Mouse (Mus musculus): ENCODE measurements around the gene Nphs1.

Nphs1 gene

DNA sequence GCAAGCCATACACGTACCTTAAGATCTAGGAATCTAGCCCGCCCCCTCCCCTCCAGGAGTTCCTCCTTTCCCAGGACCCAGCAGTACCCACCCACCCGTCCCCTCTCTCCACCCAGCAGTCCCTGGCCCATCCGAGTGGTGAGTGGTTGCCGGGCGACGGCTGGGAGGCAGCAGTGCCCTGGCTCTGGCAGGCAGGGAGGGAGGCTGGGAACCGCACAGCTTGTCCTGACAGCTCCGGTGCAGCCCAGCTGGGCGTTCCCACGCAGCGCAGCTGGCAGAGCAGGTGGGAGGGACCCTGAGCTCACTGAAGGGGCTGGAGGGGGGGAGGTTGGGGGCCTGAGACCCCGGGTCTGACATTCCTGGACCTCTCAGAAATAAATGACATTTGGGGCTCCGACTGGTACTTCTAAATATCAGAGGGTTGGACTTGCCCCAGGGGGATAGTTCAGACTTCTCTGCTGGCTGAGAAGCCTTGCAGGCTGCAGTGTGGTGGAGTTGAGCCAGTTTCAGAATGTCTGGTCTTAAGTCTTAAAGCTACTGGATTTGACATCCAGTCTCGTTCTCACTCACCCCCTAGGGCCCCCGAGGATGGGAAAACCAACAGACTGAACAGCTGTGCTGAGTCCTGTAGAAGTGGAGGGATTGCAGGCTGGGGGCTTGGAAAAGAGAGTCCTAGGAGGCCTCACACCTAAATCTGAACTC is at the start of gene Nphs1, which contains the start of gene Kirrel2:
Nphs1 (plus strand) TSS at position 687 of the 702 bp plus-strand sequence.
Kirrel2 (minus strand) TSS at position 62 of the 702 bp plus-strand sequence.
- DNase-seq (ENCODE audit: low read depth, low spot score) = no peak

GRCm38 (mm10) chr7:30408639-30409038 is 49.5 kb upstream of the Nphs1 start:
- no peak for DNase-seq (ENCODE audit: low read depth, low spot score)

GRCm38 (mm10) chr7:30409789-30410188 is 48.3 kb upstream of the Nphs1 start:
- DNase-seq (ENCODE audit: low read depth, low spot score) = no peak

DNA sequence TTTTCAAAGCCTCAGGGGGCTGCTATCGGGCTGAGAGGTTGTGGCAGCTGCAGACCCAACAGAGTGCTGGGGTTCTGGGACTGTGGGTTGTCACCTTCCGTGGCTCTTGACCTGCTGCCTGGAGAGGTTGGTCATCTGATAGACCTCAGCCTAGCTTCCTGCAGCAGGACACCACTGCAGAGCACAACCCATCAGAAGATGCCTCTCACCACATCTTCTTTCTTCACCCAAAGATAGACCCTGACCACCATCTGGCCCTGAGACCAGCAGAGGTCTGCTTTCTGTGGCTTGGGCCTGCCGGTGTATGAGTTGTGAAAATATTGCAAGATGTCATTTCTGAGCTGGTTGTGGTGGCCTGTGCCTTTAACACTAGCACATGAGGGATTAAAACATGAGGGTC is 47.1 kb upstream of the Nphs1 start:
- no peak for DNase-seq (ENCODE audit: low read depth, low spot score)

GRCm38 (mm10) chr7:30412735-30413147 is 45.4 kb upstream of the Nphs1 start:
- DNase-seq (ENCODE audit: low read depth, low spot score) = peak; percentile 91

DNA sequence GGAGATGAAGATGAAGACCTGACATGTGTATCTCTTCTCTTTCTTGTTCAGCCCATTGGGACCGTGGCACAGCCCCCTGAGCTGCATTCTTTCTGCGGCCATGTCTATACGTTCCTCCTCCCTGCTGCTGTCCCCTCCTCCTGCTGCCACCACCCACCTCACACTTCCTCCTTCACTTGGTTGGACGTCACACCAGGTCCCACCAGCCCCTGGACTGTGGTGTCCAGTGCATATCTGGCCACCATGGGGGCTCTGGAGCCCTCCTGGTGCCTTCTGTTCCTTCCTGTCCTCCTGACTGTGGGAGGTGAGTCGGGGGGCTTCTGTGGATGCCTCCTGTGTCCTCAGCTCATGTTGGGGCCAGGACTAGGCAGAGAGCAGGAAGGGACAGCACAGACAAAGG is 44.5 kb upstream of the Nphs1 start, which contains the start of gene Tyrobp:
Tyrobp (plus strand) TSS at position 165 of the 400 bp plus-strand sequence.
- DNase-seq (ENCODE audit: low read depth, low spot score) = no peak

GRCm38 (mm10) chr7:30417856-30418255 is 40.3 kb upstream of the Nphs1 start:
- DNase-seq (ENCODE audit: low read depth, low spot score) = no peak

GRCm38 (mm10) chr7:30419561-30420499 is 38.3 kb upstream of the Nphs1 start, which contains the start of gene Hcst:
Gene Hcst (minus strand): TSS chr7:30419854.
- DNase-seq (ENCODE audit: low read depth, low spot score) = peak; percentile 90

DNA sequence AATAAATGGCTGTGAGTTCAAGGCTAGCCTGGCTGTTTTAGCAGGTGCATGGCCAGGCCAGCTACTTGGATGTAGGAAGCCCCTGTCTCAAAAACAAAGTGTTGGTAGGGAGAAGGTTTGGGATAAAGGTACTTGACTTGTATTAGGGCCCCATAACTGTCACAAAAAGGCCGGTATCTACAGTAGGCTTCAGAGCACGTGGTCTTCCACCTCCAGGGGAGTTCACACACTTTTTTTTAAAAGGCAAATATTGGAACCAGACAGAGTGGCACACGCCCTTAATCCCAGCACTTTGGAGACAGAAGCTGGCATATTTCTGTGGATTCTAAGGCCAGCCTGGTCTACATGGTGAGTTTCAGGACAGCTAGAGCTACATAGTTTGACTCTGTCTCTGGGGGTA is 37.4 kb upstream of the Nphs1 start:
- peak; percentile 59 for DNase-seq (ENCODE audit: low read depth, low spot score)

DNA sequence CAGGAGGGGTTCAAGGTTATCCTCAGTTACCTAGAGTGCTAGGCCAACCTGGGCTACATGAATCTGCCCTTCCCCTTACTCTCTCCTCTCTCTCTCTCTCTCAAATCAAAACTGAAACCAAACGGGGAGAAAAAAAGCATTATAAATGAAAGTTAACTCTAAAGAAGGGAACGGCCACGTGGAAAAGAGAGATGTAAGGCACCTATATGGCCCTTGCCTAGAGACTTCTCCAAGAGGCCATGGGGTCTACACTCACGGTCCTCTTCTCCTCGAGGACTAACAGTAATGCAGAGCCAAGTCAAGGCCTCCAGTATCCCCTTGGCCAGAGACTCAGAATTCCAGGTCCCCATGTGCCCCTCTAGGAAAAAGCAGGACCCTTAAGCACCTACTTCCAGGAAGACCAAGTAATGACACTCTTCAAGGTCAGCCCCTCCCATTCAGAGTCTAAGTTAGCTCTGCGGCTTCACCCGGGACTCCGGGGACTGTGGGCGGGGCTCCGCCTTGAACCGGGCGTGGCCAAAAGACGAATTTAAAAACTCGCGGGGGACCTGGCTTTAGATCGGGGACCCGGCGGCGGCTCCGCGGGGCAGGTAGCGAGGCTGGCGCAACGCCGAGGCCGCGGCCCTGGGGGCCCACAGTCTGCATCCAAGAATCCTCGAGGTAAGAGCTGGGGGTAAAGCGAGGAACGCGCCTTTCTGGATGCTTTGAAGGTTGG is 36.8 kb upstream of the Nphs1 start, which contains the start of gene Nfkbid:
Nfkbid (plus strand) TSS at position 558 of the 715 bp plus-strand sequence.
- DNase-seq (ENCODE audit: low read depth, low spot score) = peak; percentile 93

GRCm38 (mm10) chr7:30421890-30422435 is 36.2 kb upstream of the Nphs1 start:
- peak; percentile 95 for DNase-seq (ENCODE audit: low read depth, low spot score)

- no peak for DNase-seq (ENCODE audit: low read depth, low spot score)
Measured at GRCm38 (mm10) chr7:30422560-30422959, 35.6 kb upstream of the Nphs1 start.

GRCm38 (mm10) chr7:30423071-30423641 is 35.0 kb upstream of the Nphs1 start:
- no peak for DNase-seq (ENCODE audit: low read depth, low spot score)

DNA sequence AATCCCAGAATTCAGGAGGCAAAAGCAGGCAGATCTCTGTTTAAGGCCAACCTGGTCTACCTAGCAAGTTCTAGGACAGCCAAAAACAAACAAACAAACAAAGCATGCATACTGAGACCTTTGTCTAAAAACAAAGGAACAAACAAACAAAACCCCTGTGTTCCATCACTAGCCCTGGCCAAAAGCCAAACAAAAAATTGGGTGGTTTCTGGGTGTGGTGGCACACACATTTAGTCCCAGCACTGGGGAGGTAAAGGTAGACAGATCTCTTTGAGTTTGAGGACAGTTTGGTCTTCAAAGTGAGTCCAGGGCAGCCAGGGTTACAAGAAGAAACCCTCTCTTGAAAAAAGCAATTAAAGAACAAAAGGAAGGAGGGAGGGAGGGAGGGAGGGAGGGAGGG is 28.8 kb upstream of the Nphs1 start:
- DNase-seq (ENCODE audit: low read depth, low spot score) = no peak

GRCm38 (mm10) chr7:30430191-30430590 is 27.9 kb upstream of the Nphs1 start:
- no peak for DNase-seq (ENCODE audit: low read depth, low spot score)

DNA sequence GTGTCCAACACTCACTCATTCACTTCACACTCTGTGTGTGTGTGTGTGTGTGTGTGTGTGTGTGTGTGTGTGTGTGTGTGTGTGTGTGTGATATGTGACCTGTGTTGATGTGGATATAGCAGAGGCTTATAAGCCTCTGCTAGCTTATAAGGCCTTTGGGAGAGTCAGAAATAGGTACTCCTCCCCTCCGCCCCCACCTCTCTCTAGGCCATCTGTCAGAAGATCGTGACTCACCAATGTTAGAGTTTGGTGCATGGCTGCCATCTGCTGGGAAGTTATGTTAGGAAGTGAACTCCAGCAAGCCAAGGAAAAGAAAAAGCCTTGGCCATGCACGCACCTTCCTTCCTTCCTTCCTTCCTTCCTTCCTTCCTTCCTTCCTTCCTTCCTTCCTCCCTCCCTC is 26.3 kb upstream of the Nphs1 start:
- DNase-seq (ENCODE audit: low read depth, low spot score) = peak; percentile 67

DNA sequence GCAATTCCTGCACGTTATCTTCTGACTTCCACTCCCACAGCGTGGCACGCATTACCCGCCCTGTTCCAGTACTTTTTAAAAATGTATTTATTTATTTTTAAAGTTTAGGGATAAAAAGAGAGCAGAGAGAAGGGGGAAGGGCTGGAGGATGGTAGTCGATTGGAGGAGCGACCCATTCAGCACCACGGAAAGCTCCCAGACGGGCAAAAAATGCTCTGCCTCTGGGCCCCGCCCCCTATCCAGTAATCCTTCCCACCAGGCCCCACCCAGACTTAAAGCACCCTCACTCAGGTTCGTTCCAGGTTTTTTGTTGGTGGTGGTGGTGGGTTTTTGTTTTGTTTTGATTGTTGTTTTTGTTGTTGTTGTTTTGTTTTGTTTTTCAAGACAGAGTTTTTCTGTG is 23.9 kb upstream of the Nphs1 start:
- no peak for DNase-seq (ENCODE audit: low read depth, low spot score)

DNA sequence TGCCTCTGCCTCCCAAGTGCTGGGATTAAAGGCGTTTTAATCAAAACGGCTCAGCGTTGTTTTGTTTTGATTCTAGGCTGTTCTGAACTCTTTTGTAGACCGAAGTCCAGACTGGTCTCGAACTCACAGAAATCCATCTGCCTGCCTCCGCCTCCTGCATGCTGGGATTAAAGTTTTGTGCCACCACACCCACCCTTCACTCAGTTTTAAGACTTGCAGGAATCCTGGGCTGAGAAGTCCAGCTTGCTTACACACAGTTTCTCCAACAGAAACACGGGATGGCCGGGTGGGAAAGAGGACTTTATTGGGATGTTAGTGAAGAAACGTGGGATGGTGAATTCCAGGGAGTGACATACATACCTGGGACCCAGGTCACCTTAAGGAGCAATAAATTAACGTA is 23.4 kb upstream of the Nphs1 start:
- DNase-seq (ENCODE audit: low read depth, low spot score) = no peak

DNA sequence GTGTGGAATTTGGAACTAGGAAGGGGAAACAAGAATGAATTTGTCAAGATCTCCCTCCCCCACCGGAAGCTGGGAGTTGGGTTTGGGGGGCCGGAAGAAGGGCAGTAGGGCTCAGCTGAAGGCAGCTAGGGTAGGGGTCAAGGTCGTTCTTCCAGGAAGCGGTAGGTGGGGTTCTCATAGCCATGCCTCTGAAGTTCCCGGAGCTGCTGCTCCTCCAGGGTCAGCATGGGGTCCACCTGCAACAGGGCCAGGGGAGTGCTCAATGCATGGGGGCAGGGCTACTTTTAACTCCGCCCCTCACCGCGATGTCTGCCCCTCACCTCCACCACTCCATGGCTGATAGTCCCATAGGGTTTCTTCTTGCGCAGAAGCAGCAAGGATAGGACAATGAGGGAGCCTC is 23.0 kb upstream of the Nphs1 start:
- DNase-seq (ENCODE audit: low read depth, low spot score) = no peak

- no peak for DNase-seq (ENCODE audit: low read depth, low spot score)
Measured at GRCm38 (mm10) chr7:30436879-30437278, 21.2 kb upstream of the Nphs1 start.

DNA sequence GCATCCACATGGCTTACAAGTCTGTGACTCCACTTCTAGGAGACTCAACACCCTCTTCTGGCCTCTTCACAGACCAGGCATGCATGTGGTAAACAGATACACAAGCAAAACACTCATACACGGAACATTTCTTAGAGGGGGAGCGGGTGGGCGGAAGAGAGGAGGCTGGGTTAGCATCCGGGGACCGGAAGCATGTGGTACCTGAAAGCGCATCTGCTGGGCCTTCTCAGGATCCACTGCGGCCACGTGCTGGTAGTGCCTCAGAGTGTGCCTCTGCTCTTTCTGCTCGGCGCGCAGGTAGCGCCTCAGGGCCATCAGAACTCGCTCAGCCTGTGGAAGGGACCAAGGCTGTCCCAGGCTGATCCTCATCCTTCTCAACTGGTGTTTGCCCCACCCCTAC is 18.4 kb upstream of the Nphs1 start:
- DNase-seq (ENCODE audit: low read depth, low spot score) = no peak
